Mouse (Mus musculus) ES-Bruce4 (cell line): Measurements from ENCODE around the gene Hormad2.

Source experiments
- CTCF ChIP-seq: IDR thresholded peaks from one replicate; pipeline ENCODE4 v1.8.1; 2011; ENCODE audit warnings: low read depth, low read length
- POLR2A ChIP-seq: IDR thresholded peaks from one replicate; pipeline ENCODE4 v1.8.1; 2011; ENCODE audit warnings: low read length; ENCODE audit not compliant: insufficient read depth

GRCm38 (mm10) chr11:4336693-4337283 lies 104.1 kb downstream of the Hormad2 start:
- TF ChIP-seq POLR2A (no peak), CTCF (no peak)
